Mouse (Mus musculus): ENCODE results near the gene Cd209e. TPM values are rescaled to one million over a fixed set of nuclear protein-coding genes. Genes with fewer than 3 reads are reported as not detected.
"Not testable (repeated sequence)": the region's sequence is repeated elsewhere in the genome, so short reads cannot be mapped to it uniquely, and the experiment has no call there.

The Cd209e gene
- not detected for total RNA-seq (2021)

DNA sequence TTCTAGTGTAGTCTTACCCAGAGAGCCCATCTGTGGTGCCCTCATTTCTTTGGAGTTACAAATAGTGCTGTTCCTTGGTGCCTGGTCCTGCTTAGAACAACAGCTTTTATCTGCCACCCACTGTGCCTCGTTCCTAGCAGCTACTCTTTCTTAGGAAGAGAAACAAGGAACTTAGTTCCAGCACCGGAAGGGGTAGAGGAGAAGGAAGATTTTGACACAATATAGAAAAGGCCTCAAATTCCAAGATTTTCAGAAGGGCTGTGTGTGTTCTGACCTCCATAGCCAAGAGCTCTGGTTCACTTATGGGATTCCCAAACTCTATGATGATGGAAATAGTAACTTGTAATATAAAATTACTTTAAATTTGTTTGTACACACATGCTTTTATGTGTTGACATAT lies at the start of gene Cd209e:
Gene Cd209e, minus strand, starts transcription at position 101 of the 400 bp plus-strand sequence.
- DNase-seq (ENCODE audit: extremely low spot score in 1 of 2, low spot score in 1 of 2): no peak

DNA sequence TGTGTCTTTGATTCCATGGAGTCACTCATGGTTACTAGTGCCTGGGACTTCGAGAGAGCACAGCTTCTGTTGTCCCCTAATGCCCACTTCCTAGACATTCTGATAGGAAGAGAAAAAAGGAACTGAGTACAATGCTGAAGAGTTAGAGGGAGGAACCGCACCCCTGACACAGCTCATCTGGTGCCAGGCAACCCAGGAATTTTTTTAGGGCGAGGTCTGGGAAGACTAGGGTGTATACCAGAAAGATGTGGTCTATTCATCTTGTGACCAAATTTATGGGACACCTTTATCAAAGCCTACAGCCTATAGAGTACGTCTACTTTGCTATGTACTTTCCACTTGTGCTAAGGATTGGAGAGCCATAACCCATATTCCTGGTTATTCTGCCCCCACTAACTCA lies 24.3 kb upstream of the Cd209e start, which contains the start of gene Cd209d:
Gene Cd209d, minus strand, starts transcription at position 101 of the 400 bp plus-strand sequence.
- no peak for DNase-seq (ENCODE audit: extremely low spot score in 1 of 2, low spot score in 1 of 2)

DNA sequence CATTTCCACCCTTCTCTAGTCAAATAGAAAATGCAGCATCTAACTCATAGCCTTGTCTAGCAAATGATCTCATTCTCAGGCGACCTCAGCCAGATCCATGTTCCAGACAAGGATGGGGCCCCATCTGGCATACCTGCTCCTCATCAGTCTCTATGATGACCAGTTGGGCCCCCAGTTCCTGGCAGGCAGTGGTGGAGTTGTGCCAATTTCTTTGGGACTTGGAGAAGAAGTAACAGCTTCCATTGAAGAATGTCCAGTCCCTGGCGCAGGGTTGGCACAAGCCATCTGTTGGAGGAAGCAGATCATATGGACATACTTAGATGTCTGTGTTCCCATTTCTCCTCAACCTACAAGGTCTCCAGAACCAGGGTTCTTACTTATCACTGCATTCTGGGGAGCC lies 22.0 kb upstream of the Cd209e start:
- no peak for DNase-seq (ENCODE audit: extremely low spot score in 1 of 2, low spot score in 1 of 2)

DNA sequence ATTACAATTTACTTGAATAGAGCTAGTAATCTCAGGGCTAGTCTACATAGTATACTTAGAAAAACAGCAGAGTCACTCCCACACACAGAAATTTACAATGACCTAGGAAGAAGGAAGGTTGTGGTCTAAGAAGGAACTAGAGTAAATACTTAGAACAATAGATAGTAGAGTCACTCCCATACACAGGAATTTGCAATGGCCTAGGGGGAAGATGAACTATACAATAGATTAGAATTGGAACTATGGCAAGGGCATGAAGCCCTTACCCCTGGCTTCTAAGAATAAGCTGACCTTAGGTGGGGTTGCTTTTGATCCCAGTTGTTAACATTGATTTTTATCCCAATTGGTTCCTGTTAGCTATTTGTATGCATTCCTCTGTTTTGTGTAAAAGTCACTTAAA lies 8.6 kb upstream of the Cd209e start:
- DNase-seq (ENCODE audit: extremely low spot score in 1 of 2, low spot score in 1 of 2): not testable (repeated sequence)

DNA sequence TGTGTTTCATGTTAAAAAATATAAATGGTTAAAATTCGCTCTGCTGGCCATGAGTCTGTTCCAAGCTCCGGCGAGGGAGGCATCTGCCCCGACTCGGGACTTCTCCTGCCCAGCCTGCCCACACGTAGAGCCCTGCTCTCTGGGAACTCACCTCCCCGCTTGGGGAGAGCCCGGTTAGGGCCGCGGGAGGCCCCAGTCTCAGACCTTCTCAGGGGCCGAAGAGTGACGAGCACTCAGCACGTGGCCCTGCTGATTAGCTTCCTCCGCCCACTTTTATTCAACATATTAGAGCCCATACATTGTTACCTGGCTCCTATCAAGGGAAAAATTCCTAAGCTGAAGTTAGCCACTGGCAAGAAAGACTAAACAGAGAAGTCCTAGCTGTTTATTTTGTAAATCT lies 51.0 kb downstream of the Cd209e start:
- DNase-seq (ENCODE audit: extremely low spot score in 1 of 2, low spot score in 1 of 2): peak in 1 of 2 experiments; percentile 2

Other genes starting within 250 kb of the Cd209e start
- gene Xab2, start 233.0 kb downstream of the Cd209e start, total RNA-seq (2021): 10 to 100 TPM; 37.8 to 41.5 TPM
- gene Pet100, start 232.8 kb downstream of the Cd209e start, total RNA-seq (2021): 10 to 100 TPM; 82.1 to 87.9 TPM
- under 1 TPM in 1 of 2 experiments, not detected in 1; 0.66 TPM for gene Pcp2, start 228.8 kb downstream of the Cd209e start, total RNA-seq (2021)
- gene Stxbp2, start 223.4 kb downstream of the Cd209e start, total RNA-seq (2021): 10 to 100 TPM; 31.2 to 42.2 TPM
- under 1 TPM; 0.32 to 0.54 TPM for gene Retn, start 198.5 kb downstream of the Cd209e start, total RNA-seq (2021)
- not detected for gene Mcemp1, start 188.6 kb downstream of the Cd209e start, total RNA-seq (2021)
- gene Fcor, start 181.9 kb downstream of the Cd209e start, total RNA-seq (2021): 10 to 100 TPM; 22.4 to 23.5 TPM
- gene Trappc5, start 178.0 kb downstream of the Cd209e start, total RNA-seq (2021): 10 to 100 TPM; 26.5 to 32.9 TPM
- not detected for gene Fcer2a, start 160.1 kb downstream of the Cd209e start, total RNA-seq (2021)
- not detected for gene Clec4g, start 133.7 kb downstream of the Cd209e start, total RNA-seq (2021)
- gene Cd209a, start 105.3 kb downstream of the Cd209e start, total RNA-seq (2021): not detected
- gene Cd209d, start 24.2 kb upstream of the Cd209e start, total RNA-seq (2021): not detected
- gene Cd209b, start 72.5 kb upstream of the Cd209e start, total RNA-seq (2021): under 1 TPM; 0.28 to 0.59 TPM
- under 1 TPM in 1 of 2 experiments, not detected in 1; 0.40 TPM for gene Cd209c, start 100.4 kb upstream of the Cd209e start, total RNA-seq (2021)

Data from layer of hippocampus, postnatal 25 days (tissue).